Mouse (Mus musculus) megakaryocyte, embryonic 14.5 days (primary cell): ENCODE measurements around the gene Gm13420.

Experiments used
- FLI1 ChIP-seq: IDR thresholded peaks from 2 replicates; pipeline ENCODE4 v1.6.1; 2012; ENCODE audit warnings: low read length, inconsistent platforms, mixed read lengths
- GATA1 ChIP-seq: IDR thresholded peaks from 3 replicates; pipeline ENCODE4 v1.6.1; 2012; ENCODE audit warnings: mixed read lengths, low read length, inconsistent platforms, borderline replicate concordance

DNA sequence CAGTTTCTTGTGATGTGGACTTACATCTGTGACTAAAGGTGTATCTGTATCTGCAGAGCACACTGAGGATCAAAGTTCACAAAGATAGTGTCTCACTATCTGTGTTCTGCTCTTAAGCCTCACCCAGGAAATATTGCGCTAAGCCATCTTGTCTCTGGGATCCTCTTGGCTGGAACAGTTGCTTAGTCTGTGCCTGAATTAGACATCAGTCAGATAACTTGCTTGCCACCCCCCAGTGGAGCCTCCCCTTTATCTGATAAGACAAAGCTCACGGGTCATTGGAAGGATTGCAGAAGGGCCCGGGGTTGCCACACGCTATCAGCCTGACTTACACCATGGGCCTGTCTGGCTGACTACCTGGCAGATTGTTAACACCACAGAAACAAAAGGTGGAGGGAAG, 21.8 kb upstream of the Gm13420 start:
- TF ChIP-seq GATA1 (no peak), FLI1 (no peak)
